Mouse (Mus musculus) ES-CJ7 (cell line): ENCODE data around the gene Pole2.
A peak's percentile ranks its signal among the peaks of the same experiment; 100 is the strongest.

ENCODE experiments used
- DNase-seq: peaks from one replicate; pipeline ENCODE4 v3.0.0; 2011; ENCODE audit warnings: low read depth, low spot score

The Pole2 gene

DNA sequence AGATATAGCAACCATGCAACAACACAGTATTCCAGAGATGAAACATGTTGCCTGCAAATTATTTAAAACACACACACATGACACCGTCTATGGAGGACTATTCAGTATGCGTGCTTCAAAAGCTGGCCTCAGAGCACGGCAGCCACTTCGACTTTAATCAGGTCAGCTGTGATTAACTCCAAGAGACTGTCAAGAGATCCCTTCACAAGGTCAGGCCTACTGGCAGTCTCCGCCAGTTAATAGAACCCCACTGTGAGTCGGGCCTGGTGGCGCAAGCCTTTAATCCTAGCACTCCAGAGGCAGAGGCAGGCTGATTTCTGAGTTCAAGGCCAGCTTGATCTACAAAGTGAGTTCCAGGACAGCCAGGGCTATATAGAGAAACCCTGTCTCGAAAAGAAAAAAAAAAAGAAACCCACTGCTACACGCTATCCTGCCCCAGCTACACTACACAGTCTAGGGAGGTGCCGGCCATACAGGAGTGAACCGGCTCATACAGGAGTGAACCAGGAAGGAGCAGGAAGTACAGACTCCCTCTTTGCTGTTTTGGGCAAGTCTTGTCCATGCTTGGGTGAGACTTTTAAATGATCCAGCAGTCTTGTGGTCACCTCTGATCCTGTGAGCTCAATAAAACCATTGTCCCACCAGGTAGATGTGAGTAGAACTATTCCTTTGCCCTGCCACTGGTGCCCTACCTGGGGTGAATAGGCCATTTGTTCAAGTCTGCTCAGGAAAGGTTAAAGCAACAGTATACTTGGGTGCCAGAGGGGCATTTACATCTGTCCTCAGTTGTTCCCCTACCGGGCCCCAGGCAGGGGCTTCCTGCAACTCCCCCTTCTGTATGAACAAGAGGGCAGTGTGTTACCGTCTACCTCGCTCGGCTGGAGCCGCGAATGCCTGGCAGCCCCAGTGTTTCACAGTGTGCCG, 17.7 kb downstream of the Pole2 start:
- DNase-seq = peak; percentile 92

DNA sequence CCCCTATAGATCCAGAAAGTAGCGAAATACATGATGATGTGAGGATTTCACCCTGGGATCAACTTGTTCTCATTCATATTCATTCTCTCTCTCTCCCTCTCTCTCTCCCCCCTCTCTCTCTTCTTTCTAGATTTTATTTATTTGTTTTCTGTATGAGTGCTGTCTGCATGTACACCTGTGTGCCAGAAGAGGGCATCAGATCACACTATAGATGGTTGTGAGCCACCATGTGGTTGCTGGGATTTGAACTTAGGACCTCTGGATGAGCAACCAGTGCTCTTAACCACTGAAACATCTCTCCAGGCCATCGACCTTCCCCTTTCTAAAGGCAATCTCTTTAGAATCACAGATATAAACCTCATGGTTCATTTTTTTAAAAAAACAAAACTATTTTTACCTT, 19.5 kb downstream of the Pole2 start:
- peak; percentile 62 for DNase-seq

DNA sequence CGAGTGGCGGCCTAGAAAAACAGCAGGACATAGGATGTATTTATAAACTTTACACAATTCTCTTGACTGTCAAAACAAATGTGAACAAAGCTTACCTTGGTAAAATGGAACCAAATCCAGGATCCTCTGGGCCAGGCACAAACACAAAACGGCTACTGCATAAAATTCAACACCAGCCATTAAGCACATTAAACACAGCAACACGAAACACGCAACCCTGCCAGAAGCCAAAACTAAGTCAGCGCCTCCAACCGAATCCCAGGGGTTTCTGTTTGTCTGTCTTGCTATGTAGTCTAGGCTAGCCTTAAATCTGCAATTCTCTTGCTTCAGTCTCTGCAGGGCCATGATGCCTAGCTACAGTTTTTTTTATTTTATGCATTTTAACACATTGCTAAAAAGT, 20.1 kb downstream of the Pole2 start:
- DNase-seq = no peak

DNA sequence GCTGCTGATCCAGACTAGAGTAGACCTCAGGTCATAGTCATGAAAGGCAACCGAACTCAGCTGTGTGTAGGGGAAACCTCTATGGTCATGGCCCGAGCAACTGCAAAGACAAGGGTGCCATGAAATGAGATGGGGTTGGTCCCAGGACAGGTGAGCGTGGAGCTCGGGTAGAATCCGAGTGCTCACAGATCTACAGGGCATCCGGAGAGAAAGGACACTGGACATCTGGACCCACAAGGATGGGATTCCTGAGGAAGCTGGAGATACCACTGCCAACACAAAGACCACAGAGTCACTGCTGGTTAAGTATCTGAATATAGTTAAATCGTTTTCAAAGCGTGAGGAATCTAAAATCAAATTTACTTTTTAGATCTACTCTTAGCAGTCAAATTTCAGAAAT, 20.6 kb downstream of the Pole2 start:
- DNase-seq = no peak

DNA sequence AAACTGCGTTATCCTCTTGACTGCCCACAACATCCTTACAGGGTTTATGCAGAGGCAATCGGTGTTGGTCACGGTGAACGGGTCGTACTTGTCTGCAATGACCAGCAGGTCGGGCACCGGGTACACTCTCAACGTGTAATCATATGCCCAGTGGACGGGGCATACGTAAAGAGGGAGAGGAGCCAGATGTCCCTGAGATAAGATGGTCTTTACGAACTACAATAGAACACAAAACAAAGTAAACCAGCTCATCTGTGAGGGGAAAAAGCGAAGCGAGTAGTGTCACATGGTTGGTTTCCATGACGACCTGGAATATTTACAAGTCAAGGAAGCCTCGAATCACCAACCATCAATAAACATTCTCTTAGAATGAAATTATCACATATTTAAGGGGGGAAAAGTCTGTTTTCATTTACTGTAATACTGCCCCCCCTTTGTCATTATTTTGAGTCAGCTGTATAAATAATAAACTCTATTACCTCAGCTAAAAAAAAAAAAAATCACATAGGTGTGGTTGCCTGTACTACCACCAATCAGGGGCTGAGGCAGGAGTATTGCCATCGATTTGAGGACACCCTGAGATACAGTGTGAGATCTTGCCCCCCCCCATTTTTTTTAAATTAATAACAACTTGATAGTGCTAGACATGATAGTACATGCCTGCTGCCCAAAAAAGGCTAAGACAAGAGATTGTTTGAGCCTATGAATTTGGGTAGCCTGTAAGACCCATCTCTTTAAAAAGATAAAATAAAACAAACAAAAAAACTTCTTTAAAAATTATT, 23.8 kb downstream of the Pole2 start, which contains the start of gene Gm49384:
TSS of gene Gm49384 (minus strand) at position 216 of the 782 bp plus-strand sequence.
- no peak for DNase-seq

DNA sequence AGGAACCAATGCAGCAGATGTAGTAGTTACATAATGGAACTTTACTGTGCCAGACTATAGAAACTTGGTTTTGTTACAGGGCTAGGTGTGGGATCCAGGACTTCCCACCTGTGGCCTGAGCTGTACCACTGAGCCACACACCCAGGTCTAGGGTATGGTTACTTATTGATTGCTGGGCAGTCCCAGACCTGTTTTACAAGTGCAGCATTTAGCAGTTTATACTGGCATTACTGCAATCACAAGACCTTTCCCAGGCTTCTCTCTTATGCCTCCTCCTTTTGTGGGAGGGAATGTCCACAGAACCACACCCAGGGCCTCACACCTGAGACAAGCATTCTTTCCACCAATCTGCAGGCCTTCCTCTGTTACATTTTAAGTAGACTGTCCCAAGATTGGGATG, 29.0 kb downstream of the Pole2 start:
- DNase-seq = no peak

DNA sequence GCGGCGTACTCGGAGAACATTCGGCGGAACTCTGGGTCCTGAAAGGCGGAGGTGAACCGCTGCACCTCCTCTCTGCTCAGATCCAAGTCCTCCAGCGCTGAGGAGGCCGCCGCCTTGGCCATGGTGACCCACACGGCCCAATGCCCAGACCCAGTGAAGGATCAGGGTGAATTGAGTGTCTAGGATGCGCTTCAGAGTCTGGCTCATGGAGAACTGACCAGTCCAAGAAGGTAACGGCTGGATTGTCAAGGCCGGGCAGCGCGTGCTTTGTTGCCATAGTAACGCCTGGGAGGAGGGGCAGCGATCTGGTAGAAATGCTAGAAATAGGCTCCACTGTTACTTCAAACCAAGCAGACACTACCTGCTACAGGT, 29.8 kb downstream of the Pole2 start, which contains the start of gene Dnaaf2:
TSS of gene Dnaaf2 (minus strand) at position 266 of the 372 bp plus-strand sequence.
- DNase-seq = peak; percentile 61

DNA sequence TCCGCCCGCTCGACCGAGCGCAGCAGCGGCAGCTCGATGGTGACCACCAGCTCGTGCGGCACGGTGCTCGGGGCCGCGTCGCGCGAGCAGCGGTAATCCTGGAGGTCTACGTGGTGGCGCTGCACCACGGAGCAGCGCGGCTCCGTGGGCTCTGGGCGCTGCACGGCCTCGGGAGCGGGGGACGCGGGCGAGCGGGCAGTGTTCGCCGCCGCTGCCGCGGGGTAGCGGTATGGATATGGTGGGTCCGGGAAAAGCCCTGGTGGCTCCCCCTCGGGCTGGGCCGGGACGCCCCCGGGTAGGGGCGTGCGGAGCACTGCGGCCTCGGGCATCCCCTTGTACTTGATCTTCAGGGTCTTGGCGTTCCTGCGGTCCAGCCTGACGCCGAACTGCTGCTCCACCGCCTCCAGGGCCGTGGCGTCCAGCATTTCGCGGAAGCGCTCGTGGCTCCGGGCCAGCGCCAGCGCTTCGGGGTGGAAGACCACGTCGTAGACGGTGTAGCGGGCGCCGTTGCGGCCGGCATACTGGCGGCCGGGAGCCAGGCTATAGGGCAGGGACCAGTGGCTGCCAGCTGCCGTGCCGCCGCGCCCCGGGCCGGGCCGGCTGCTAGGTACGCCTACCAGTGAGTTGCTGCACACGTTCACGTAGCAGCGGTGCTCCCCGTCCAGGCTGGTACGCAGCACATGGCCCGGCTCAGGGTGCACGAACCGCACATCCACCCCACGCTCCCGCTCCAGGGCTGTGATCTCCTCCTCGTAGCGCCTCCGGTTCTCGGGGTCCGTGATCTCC, 30.4 kb downstream of the Pole2 start:
- DNase-seq = peak; percentile 34

DNA sequence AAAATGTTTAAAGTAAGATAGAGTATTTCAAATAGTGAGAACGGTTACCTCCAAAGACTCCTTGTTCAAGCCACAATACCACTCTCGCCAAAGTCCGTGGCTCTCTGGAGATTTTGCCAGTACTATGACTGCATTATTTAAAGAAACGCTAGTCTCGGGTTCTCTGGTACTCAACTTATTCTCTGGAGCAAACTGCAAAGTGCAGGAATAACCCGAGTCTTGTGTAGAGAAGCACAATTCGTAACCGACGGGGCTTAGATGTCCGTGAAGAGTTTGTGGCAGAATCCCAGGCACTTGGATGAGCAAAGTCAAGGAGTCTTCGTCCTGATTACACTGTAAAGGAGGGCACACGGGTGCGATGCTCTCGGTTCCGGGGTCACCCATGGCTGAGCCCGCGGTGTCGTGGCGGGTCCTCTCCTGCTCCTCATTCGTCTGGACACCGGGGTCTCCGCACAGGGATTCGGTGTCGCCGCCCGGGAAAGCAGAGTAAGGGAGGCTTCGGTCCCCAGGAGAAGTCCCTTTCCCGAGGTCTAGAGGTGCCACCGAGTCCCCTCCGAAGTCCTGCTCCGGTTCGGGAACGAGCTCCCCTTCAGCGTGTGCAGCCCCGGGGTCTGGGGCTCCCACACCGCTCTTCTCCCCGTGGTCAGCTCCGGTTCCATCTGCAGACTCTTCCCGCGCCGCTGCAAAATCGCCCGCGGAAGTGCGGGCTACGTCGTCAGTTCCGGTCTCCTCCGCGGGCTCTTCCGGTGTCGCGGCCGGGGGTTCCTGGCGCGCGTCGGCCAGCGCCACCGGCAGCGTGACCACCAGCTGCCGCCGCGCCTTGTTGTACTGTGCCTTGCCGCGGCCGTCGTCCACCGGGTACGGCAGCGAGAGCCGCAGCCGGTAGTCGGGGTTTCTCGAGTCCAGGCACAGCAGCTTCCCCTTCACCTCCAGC, 31.3 kb downstream of the Pole2 start, which contains the start of gene Gm49383:
TSS of gene Gm49383 (minus strand) at position 661 of the 934 bp plus-strand sequence.
- DNase-seq = no peak

DNA sequence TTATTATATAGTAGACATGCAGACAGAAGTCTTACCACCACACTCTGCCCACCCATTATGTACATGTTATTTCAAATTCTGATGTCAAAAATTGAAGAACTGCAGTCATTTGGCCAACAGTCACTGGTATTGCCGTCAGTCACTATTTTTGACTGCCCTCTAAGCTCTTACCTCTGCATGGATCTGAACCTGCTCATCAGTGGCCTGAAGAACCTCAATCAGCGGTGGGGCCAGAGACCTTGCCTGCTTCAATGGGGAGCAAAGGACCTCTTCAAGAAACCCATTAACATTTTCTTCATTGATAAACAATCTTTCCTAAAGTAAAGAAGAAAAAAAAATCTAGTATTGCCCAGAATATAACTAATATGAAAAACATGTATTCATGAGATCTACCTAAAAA, 35.4 kb downstream of the Pole2 start:
- no peak for DNase-seq

DNA sequence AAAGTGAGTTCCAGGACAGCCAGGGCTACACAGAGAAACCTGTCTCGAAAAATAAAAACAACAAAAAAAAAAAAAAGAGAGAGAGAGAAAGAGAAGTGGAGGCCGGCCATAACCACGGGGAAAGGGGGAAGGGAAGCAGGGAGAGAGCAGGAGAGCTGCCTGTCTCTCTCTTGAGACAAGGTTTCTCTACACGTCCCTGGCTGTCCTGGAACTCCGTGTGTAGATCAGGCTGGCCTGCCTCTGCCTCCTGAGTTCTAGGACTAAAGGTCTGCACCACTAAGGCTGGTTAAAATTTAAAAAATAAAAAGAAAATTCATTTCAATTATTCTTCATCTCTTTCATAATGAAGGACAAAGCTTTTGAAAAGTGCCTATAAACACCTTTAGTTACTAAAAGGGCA, 36.6 kb downstream of the Pole2 start:
- DNase-seq = no peak

DNA sequence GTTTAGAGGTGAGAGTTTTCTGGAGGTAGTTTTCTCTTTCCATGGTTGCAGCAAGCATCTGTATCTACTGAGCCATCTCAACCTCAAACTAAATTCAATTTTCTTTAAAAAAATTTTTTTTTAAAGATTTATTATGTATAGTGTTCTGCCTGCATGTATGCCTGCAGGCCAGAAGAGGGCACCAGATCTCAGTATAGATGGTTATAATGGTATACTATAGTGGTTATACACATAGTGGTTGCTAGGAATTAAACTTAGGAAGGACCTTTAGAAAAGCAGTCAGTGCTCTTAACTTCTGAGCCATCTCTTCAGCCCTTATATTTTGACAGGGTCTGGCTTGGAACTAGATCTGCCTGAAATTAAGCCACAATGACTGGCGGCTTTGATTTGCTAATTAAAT, 37.5 kb downstream of the Pole2 start:
- DNase-seq = no peak

DNA sequence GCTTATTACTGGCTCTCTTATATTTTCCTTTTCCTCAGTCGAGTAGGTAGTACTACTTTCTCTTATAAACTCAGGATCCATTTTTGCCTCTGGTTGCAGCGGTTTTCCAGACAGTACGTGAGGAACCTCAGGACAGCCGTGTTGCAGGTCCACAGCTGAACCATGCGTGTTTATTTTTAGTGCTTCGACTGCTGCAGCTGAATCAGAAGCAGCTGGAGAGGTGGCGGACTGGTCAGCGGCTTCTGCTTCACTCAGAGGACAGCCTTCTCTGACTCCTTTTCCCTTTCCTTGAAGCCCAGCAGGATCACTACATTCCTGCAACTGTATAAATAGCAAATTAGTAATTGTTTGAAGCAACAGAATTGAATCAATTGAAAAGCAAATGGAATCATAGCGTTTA, 37.9 kb downstream of the Pole2 start:
- DNase-seq = no peak

DNA sequence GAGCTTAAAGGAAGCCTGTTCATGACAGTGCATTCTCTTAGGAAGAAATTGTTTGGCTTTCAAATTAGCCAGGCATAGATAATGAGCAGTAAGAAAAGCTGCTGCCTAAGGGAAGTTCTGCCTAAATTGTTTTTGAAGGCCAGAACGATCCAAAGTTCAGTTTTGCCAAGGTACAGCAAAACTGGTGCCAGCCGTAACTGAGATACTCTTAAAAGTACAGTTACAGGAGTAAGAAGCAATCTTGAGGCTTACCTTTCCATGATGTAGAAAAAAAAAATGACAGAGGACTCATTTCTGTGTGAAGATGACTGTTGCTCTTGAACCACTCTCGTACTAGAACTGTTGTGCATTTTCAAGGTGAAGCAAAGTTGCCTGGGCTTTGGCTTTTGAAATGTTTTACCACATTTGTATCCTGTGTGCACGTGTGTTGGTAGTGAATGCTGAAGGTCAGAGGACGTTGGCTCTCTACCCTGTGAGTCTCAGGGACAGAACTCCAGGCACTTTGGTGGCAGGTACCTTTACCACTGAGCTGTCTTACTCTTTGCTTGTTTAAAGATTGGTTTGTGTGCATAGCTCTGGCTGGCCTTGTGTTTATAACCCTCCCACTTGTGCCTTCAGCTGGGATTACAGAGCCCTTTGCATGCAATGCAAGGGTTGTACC, 41.1 kb downstream of the Pole2 start:
- no peak for DNase-seq

DNA sequence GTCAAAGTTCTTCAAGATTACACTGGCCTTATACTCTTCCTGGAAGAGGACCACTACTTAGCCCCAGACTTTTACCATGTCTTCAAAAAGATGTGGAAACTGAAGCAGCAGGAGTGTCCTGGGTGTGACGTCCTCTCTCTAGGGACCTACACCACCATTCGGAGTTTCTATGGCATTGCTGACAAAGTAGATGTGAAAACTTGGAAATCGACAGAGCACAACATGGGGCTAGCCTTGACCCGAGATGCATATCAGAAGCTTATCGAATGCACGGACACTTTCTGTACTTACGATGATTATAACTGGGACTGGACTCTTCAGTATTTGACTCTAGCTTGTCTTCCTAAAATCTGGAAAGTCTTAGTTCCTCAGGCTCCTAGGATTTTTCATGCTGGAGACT, 42.6 kb downstream of the Pole2 start:
- DNase-seq = no peak

DNA sequence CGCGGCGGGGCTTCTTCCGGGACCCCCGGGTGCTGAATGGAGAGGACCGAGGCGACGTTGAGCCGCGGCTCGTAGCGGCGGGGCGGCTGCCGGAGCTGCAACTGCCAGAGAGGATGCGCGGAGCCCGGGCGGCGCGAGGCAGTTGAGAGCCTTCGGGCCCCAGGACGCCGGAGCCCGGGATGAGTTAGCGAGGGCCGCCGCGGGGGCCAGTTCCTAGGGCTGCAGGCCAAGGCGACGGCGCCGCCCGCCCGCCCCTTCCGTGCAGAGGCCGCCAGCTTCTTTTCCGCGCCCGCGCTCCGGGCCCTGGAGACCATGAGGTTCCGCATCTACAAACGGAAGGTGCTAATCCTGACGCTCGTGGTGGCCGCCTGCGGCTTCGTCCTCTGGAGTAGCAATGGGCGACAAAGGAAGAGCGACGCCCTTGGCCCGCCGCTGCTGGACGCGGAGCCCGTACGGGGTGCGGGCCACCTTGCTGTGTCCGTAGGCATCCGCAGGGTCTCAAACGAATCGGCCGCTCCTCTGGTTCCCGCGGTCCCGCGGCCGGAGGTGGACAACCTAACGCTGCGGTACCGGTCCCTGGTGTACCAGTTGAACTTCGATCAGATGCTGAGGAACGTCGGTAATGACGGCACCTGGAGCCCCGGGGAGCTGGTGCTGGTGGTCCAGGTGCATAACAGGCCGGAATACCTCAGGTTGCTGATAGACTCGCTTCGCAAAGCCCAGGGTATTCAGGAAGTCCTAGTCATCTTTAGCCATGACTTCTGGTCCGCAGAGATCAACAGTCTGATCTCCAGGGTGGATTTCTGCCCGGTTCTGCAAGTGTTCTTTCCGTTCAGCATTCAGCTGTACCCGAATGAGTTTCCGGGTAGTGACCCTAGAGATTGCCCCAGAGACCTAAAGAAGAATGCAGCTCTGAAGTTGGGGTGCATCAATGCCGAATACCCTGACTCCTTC, 43.4 kb downstream of the Pole2 start:
- no peak for DNase-seq

DNA sequence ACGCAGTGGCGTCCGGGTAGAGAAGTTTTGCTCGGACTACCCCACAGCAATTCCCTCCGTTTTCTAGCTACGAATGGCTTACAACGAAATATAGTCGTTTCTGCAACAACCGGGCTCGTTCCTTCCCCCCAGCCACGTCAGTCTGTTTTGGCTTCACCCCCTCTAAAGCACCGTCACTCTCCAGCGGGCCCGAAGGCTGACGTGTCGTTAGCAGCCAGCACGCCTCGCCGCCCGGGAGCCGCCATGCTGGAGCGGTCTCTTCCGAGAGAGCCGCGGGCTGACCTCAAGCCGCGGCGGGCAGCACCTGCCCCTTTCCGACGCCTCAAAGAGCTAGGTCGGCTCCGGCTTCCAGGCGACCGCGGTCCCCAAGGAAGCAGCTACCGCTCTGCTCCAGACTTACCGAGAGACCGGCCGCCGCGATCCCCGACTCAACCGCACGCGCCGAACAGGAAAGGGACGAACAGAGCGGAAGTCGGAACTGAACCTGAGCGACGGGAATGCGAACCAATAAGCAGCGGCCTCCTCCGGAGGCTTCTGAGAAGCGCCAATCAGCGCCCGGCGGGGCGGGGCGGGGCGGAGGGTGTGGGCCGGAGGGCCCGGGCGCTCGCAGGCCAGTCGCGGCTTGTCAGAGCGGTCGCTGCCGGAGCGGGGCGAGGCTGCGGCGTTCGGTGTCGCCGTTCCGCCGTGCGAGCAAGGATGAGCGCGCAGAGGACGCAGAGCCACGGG, 44.2 kb downstream of the Pole2 start, which contains the start of the genes Rpl36al and Mgat2:
TSS of gene Rpl36al (minus strand) at position 501 of the 726 bp plus-strand sequence.
TSS of gene Mgat2 (plus strand) at position 575 of the 726 bp plus-strand sequence.
- DNase-seq = peak; percentile 95

DNA sequence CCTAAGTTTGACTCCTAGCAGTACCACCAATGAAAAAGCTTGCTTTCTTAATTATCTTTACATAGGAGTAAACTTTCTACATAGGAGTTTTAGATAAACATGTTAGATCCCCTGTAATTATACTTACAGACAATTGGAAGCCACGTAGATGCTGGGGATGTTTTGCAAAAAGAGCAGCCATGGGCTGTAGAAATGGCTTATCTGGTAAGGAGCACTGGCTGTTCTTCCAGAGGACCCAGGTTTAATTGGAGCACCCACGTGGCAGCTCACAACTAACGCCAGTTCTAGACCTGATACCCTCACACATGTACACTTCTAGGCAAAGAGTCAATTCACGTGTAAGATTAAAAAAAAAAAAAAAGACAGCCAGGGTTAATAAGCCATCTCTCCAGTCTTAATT, 46.2 kb downstream of the Pole2 start:
- DNase-seq = no peak
